Mouse (Mus musculus) left cerebral cortex, adult 8-10 months (tissue): ENCODE results near the gene Eif2b3. TPM values are rescaled to one million over a fixed set of nuclear protein-coding genes. Genes with fewer than 3 reads are reported as not detected.

Experiments used
- DNase-seq, 2 experiments: peaks; one replicate each; pipeline ENCODE4 v3.0.0; 2022; ENCODE audit warnings: low spot score in 2 of 2
- total RNA-seq, 4 experiments: library from RNA; stranded (reverse); gene quantifications; 2 replicates each; pipeline ENCODE4 v1.2.4; 2022

Gene Eif2b3
- total RNA-seq = 10 to 100 TPM; 19.4 to 23.1 (median 22.5) TPM

GRCm38 (mm10) chr4:117019206-117020134, at the start of gene Eif2b3:
Gene Eif2b3 (plus strand): TSS chr4:117019402.
- DNase-seq = peak; percentile 79 to 84

GRCm38 (mm10) chr4:116976503-116976902, 42.7 kb upstream of the Eif2b3 start:
- no peak for DNase-seq

GRCm38 (mm10) chr4:116985681-116986080, 33.5 kb upstream of the Eif2b3 start:
- no peak for DNase-seq

- peak; percentile 43 to 59 for DNase-seq
Observed at GRCm38 (mm10) chr4:116986400-116987121, 32.6 kb upstream of the Eif2b3 start.

- DNase-seq = no peak
Observed at GRCm38 (mm10) chr4:116987122-116987456, 32.1 kb upstream of the Eif2b3 start.

GRCm38 (mm10) chr4:116989731-116990130, 29.5 kb upstream of the Eif2b3 start:
- no peak for DNase-seq

GRCm38 (mm10) chr4:116991366-116991765, 27.8 kb upstream of the Eif2b3 start:
- DNase-seq = peak in 1 of 2 experiments; percentile 88

GRCm38 (mm10) chr4:116993672-116994621, 25.3 kb upstream of the Eif2b3 start, which contains the start of gene Urod:
Gene Urod (minus strand): TSS chr4:116994413.
- DNase-seq = peak; percentile 83 to 93

- no peak for DNase-seq
Observed at GRCm38 (mm10) chr4:116995131-116995797, 23.9 kb upstream of the Eif2b3 start, which contains the start of gene Hectd3. Gene Hectd3 (plus strand): TSS chr4:116995317.

GRCm38 (mm10) chr4:116995798-116996135, 23.4 kb upstream of the Eif2b3 start:
- no peak for DNase-seq

GRCm38 (mm10) chr4:116999513-117000154, 19.6 kb upstream of the Eif2b3 start:
- DNase-seq = no peak

GRCm38 (mm10) chr4:117001957-117002356, 17.2 kb upstream of the Eif2b3 start:
- DNase-seq = no peak

GRCm38 (mm10) chr4:117002543-117003521, 16.4 kb upstream of the Eif2b3 start:
- no peak for DNase-seq

- DNase-seq = no peak
Observed at GRCm38 (mm10) chr4:117004649-117005048, 14.6 kb upstream of the Eif2b3 start.

GRCm38 (mm10) chr4:117005611-117006400, 13.4 kb upstream of the Eif2b3 start:
- no peak for DNase-seq

- DNase-seq = no peak
Observed at GRCm38 (mm10) chr4:117007058-117007457, 12.1 kb upstream of the Eif2b3 start.

- no peak for DNase-seq
Observed at GRCm38 (mm10) chr4:117010231-117010630, 9.0 kb upstream of the Eif2b3 start.

- no peak for DNase-seq
Observed at GRCm38 (mm10) chr4:117013596-117013995, 5.6 kb upstream of the Eif2b3 start.
